Mouse (Mus musculus) MEL (cell line): ENCODE measurements around the gene Btbd10. TPM values are rescaled to one million over a fixed set of nuclear protein-coding genes. Genes with fewer than 3 reads are reported as not detected.
A peak's percentile ranks its signal among the peaks of the same experiment; 100 is the strongest.

Experiments used
- DNase-seq: peaks from one replicate; pipeline ENCODE4 v3.0.0; 2011; ENCODE audit warnings: low read depth, low spot score
- H3K27ac ChIP-seq: 2 replicates; pipeline ENCODE4 v1.5.1; 2012; ENCODE audit warnings: low read depth, mild to moderate bottlenecking, control low read depth, low read length, moderate library complexity; ENCODE audit not compliant: control insufficient read depth
- H3K27me3 ChIP-seq, 2 experiments: fragments of 150-350 bp in 1 of 2; sonication (generic) in 1 of 2; 2 replicates each; pipeline ENCODE4 v1.6.1; 2012; ENCODE audit warnings: low read length in 2 of 2, mild to moderate bottlenecking in 2 of 2, improper control_type of control experiment in 1 of 2, moderate library complexity in 1 of 2; ENCODE audit not compliant: insufficient read depth in 2 of 2, control insufficient read depth in 1 of 2
- H3K36me3 ChIP-seq, 2 experiments: 2 replicates each; pipeline ENCODE4 v1.6.1; 2012 to 2014; ENCODE audit warnings: low read length in 2 of 2, improper control_type of control experiment in 1 of 2, inconsistent platforms in 1 of 2, mild to moderate bottlenecking in 1 of 2; ENCODE audit not compliant: insufficient read depth in 2 of 2, control insufficient read depth in 1 of 2
- H3K4me1 ChIP-seq, 2 experiments: fragments of 150-350 bp in 1 of 2; sonication (generic) in 1 of 2; 2 replicates each; pipeline ENCODE4 v1.6.1; 2012; ENCODE audit warnings: low read length in 2 of 2, improper control_type of control experiment in 1 of 2, mild to moderate bottlenecking in 1 of 2; ENCODE audit not compliant: insufficient read depth in 2 of 2, control insufficient read depth in 1 of 2
- H3K4me3 ChIP-seq, 2 experiments: fragments of 150-350 bp in 1 of 2; sonication (generic) in 1 of 2; 2 replicates each; pipeline ENCODE4 v1.5.1; 2012; ENCODE audit warnings: low read depth in 2 of 2, low read length in 2 of 2, mild to moderate bottlenecking in 2 of 2, moderate library complexity in 2 of 2, control low read depth in 1 of 2, improper control_type of control experiment in 1 of 2; ENCODE audit not compliant: control insufficient read depth in 1 of 2, insufficient read depth in 1 of 2
- H3K79me2 ChIP-seq: 2 replicates; pipeline ENCODE4 v1.6.1; 2012; ENCODE audit warnings: mild to moderate bottlenecking, low read length, moderate library complexity; ENCODE audit not compliant: control insufficient read depth, poor library complexity, insufficient read depth
- H3K9ac ChIP-seq: 2 replicates; pipeline ENCODE4 v1.6.1; 2012; ENCODE audit warnings: low read depth, mild to moderate bottlenecking, control low read depth, low read length, moderate library complexity; ENCODE audit not compliant: control insufficient read depth, poor library complexity, severe bottlenecking
- H3K9me3 ChIP-seq: fragments of 150-350 bp; sonication (generic); replicated peaks from 2 replicates; pipeline ENCODE4 v1.6.1; 2012; ENCODE audit warnings: mild to moderate bottlenecking, low read length, improper control_type of control experiment, moderate library complexity; ENCODE audit not compliant: insufficient read depth
- CHD2 ChIP-seq: IDR thresholded peaks from 2 replicates; pipeline ENCODE4 v1.6.1; 2011; ENCODE audit warnings: low read length, improper control_type of control experiment
- ELF1 ChIP-seq: IDR thresholded peaks from 2 replicates; pipeline ENCODE4 v1.6.1; 2014; ENCODE audit warnings: low read depth, mild to moderate bottlenecking, inconsistent platforms, low read length, improper control_type of control experiment, moderate library complexity
- EP300 ChIP-seq, 2 experiments: IDR thresholded peaks; 2 replicates each; pipeline ENCODE4 v1.6.1; 2011; ENCODE audit warnings: improper control_type of control experiment in 2 of 2, low read length in 2 of 2, low read depth in 1 of 2, mild to moderate bottlenecking in 1 of 2
- HCFC1 ChIP-seq: IDR thresholded peaks from 2 replicates; pipeline ENCODE4 v1.6.1; 2012; ENCODE audit warnings: low read depth, mild to moderate bottlenecking, inconsistent platforms, low read length, improper control_type of control experiment, moderate library complexity
- MAZ ChIP-seq: IDR thresholded peaks from 2 replicates; pipeline ENCODE4 v1.6.1; 2012; ENCODE audit warnings: low read depth, mild to moderate bottlenecking, inconsistent platforms, low read length, improper control_type of control experiment
- MEF2A ChIP-seq: IDR thresholded peaks from 2 replicates; pipeline ENCODE4 v1.6.1; 2014; ENCODE audit warnings: low read depth, mild to moderate bottlenecking, inconsistent platforms, low read length, improper control_type of control experiment; ENCODE audit not compliant: poor library complexity, insufficient replicate concordance, severe bottlenecking; ENCODE audit errors: extremely low read depth
- MXI1 ChIP-seq: IDR thresholded peaks from 2 replicates; pipeline ENCODE4 v1.6.1; 2011; ENCODE audit warnings: mild to moderate bottlenecking, low read depth, low read length, improper control_type of control experiment
- NELFE ChIP-seq: IDR thresholded peaks from 2 replicates; pipeline ENCODE4 v1.6.1; 2011; ENCODE audit warnings: low read depth, low read length, improper control_type of control experiment
- NRF1 ChIP-seq: IDR thresholded peaks from 2 replicates; pipeline ENCODE4 v1.6.1; 2014; ENCODE audit warnings: low read depth, mild to moderate bottlenecking, inconsistent platforms, low read length, improper control_type of control experiment, moderate library complexity; ENCODE audit not compliant: poor library complexity, insufficient read depth, severe bottlenecking
- POLR2A ChIP-seq, 2 experiments: IDR thresholded peaks; 2 replicates each; pipeline ENCODE4 v1.6.1; 2011 to 2012; ENCODE audit warnings: low read length in 2 of 2, mild to moderate bottlenecking in 2 of 2, control low read depth in 1 of 2, improper control_type of control experiment in 1 of 2, low read depth in 1 of 2, moderate library complexity in 1 of 2; ENCODE audit not compliant: control insufficient read depth in 1 of 2, insufficient read depth in 1 of 2, poor library complexity in 1 of 2
- POLR2AphosphoS2 ChIP-seq: IDR thresholded peaks from 2 replicates; pipeline ENCODE4 v1.6.1; 2011; ENCODE audit warnings: low read length, improper control_type of control experiment
- RAD21 ChIP-seq: IDR thresholded peaks from 2 replicates; pipeline ENCODE4 v1.6.1; 2011; ENCODE audit warnings: mild to moderate bottlenecking, low read depth, low read length, improper control_type of control experiment
- TBP ChIP-seq: IDR thresholded peaks from 2 replicates; pipeline ENCODE4 v1.8.0; 2011; ENCODE audit warnings: low read depth, low read length, improper control_type of control experiment
- TCF12 ChIP-seq: IDR thresholded peaks from 2 replicates; pipeline ENCODE4 v1.6.1; 2014; ENCODE audit warnings: low read depth, mild to moderate bottlenecking, inconsistent platforms, low read length, improper control_type of control experiment, moderate library complexity
- ZC3H11A ChIP-seq: IDR thresholded peaks from 2 replicates; pipeline ENCODE4 v1.6.1; 2012; ENCODE audit warnings: low read depth, mild to moderate bottlenecking, inconsistent platforms, low read length, improper control_type of control experiment
- ZMIZ1 ChIP-seq: IDR thresholded peaks from 2 replicates; pipeline ENCODE4 v1.6.1; 2012; ENCODE audit warnings: low read depth, mild to moderate bottlenecking, inconsistent platforms, low read length, improper control_type of control experiment, moderate library complexity
- ZNF384 ChIP-seq: IDR thresholded peaks from 2 replicates; pipeline ENCODE4 v1.6.1; 2012; ENCODE audit warnings: low read depth, mild to moderate bottlenecking, inconsistent platforms, low read length, improper control_type of control experiment
- polyA plus RNA-seq, 2 experiments: library from polyadenylated mRNA; stranded (reverse) in 1 of 2; unstranded in 1 of 2; fragments of >175 nt in 1 of 2; fragments of >200 nt in 1 of 2; gene quantifications; 2 replicates each; pipeline versions ENCODE4 v1.2.1 to v1.2.4; 2012; ENCODE audit warnings: low replicate concordance in 2 of 2, low read depth in 1 of 2; ENCODE audit not compliant: insufficient read length in 2 of 2, insufficient read depth in 1 of 2, missing spikeins in 1 of 2
- total RNA-seq: library from RNA; depleted of rRNA; stranded (reverse); fragments of 300-350 nt; gene quantifications from 2 replicates; pipeline ENCODE4 v1.2.3, GENCODE M21; 2012; rRNA removed

Gene Btbd10
- total RNA-seq: 15.6 and 15.7 TPM in 2 replicates
- 1 to 10 TPM in 1 of 2 experiments, not detected in 1; 9.8 TPM for polyA plus RNA-seq

GRCm38 (mm10) chr7:113368746-113369619 is at the start of gene Btbd10:
Gene Btbd10 (minus strand): TSS chr7:113369392.
- peak within 1 kb of the TSS; percentile 92 for H3K9ac ChIP-seq
- TF ChIP-seq TBP (peak; percentile 86), POLR2AphosphoS2 (peak; percentile 97), RAD21 (no peak), ELF1 (peak; percentile 47), NRF1 (no peak), NELFE (peak; percentile 93), POLR2A (IDR thresholded peaks at IDR 0.05; ENCODE audit: control insufficient read depth in 1 of 2, insufficient read depth in 1 of 2, low read depth in 1 of 2, low read length in 2 of 2, poor library complexity in 1 of 2) (peak; percentile 71 to 89), MAZ (peak; percentile 14; the same call in 1 of the 2 replicates), EP300 (IDR thresholded peaks at IDR 0.05; ENCODE audit: low read depth in 1 of 2, low read length in 2 of 2) (0 out of 4 replicates have a peak, but pooled peaks of 1 of the 2 experiments have one; percentile 12), MXI1 (peak; percentile 72), MEF2A (no peak), ZMIZ1 (peak; percentile 95), HCFC1 (peak; percentile 79), ZNF384 (no peak), TCF12 (peak; percentile 34; the same call in 1 of the 2 replicates), CHD2 (peak; percentile 96)
- peaks cover 0 to 26% of the 10 kb centered on the region in 2 experiments; a peak in 2 of 4 replicates for H3K36me3 ChIP-seq
- peak; percentile 98 for DNase-seq
- H3K27ac ChIP-seq: peak within 1 kb of the TSS; percentile 87
- H3K27me3 ChIP-seq: no peaks in the 10 kb centered on the region
- H3K4me3 ChIP-seq: peak within 1 kb of the TSS; percentile 77 to 81
- no peaks in the 10 kb centered on the region for H3K9me3 ChIP-seq
- peaks cover 10 to 11% of the 10 kb centered on the region in 2 experiments for H3K4me1 ChIP-seq
- H3K79me2 ChIP-seq: peaks cover 9% of the 10 kb centered on the region

- TF ChIP-seq POLR2A (IDR thresholded peaks at IDR 0.05; ENCODE audit: control insufficient read depth in 1 of 2, insufficient read depth in 1 of 2, low read depth in 1 of 2, low read length in 2 of 2, poor library complexity in 1 of 2) (peak in 1 of 2 experiments; percentile 44; a peak in 1 of 4 replicates), ZC3H11A (no peak), NELFE (peak; percentile 35; the same call in 1 of the 2 replicates)
Observed at GRCm38 (mm10) chr7:113416536-113416935, 47.3 kb upstream of the Btbd10 start.

More at GRCm38 (mm10) chr7:113416536-113416935, 47.3 kb upstream of the Btbd10 start:
- H3K4me1 ChIP-seq: peaks cover 7 to 25% of the 10 kb centered on the region in 2 experiments
- no peaks in the 10 kb centered on the region for H3K9me3 ChIP-seq
- no peak overlapping the region for H3K9ac ChIP-seq
- H3K4me3 ChIP-seq: no peak overlapping the region
- no peaks in the 10 kb centered on the region for H3K79me2 ChIP-seq
- H3K36me3 ChIP-seq: peaks cover 0 to 16% of the 10 kb centered on the region in 2 experiments; a peak in 2 of 4 replicates
- no peak overlapping the region for H3K27ac ChIP-seq
- peak; percentile 63 for DNase-seq
- H3K27me3 ChIP-seq: no peaks in the 10 kb centered on the region
